Mouse (Mus musculus): ENCODE results near the gene Zfp429. TPM values are rescaled to one million over a fixed set of nuclear protein-coding genes. Genes with fewer than 3 reads are reported as not detected.
A peak's percentile ranks its signal among the peaks of the same experiment; 100 is the strongest.
"Not testable (repeated sequence)": the region's sequence is repeated elsewhere in the genome, so short reads cannot be mapped to it uniquely, and the experiment has no call there.

Gene Zfp429
- total and polyA plus RNA-seq, 3 experiments, result 8.0 to 17.4 (median 9.0) TPM

GRCm38 (mm10) chr13:67415759-67416158 lies 16.1 kb upstream of the Zfp429 start:
- in situ Hi-C loops (cut with MboI; ENCODE audit: low pct_ligation_motif_present, low pct_unique_long_range_greater_than_20kb, low sequenced_read_pairs) (no loop called here), dilution Hi-C loops (cut with MboI; ENCODE audit: extremely low pct_ligation_motif_present, extremely low pct_unique_long_range_greater_than_20kb, low sequenced_read_pairs) (no loop called here)
- no peak overlapping the region for H3K9ac ChIP-seq (ENCODE audit: insufficient read depth, low read depth)
- no peaks in the 10 kb centered on the region for H3K79me2 ChIP-seq (replicated peaks; ENCODE audit: control insufficient read depth, extremely low read depth, insufficient read depth, poor library complexity, severe bottlenecking)
- no peaks in the 10 kb centered on the region for H3K4me1 ChIP-seq (ENCODE audit: control insufficient read depth in 1 of 2, insufficient read depth in 2 of 2)
- no peak overlapping the region for H3K27ac ChIP-seq (ENCODE audit: insufficient read depth, low read depth)
- no peak overlapping the region for H3K4me2 ChIP-seq (ENCODE audit: insufficient read depth, low read depth, poor library complexity, severe bottlenecking)
- TF ChIP-seq TCF12 (IDR thresholded peaks at IDR 0.05; ENCODE audit: low read depth, low read length), result no peak
- no peak for TF ChIP-seq MAZ (IDR thresholded peaks at IDR 0.05; ENCODE audit: low read depth, low read length)
- no peak for TF ChIP-seq NRF1 (IDR thresholded peaks at IDR 0.05; ENCODE audit: low read depth, low read length)
- no peak for TF ChIP-seq ZKSCAN1 (IDR thresholded peaks at IDR 0.05; ENCODE audit: borderline replicate concordance, low read depth, low read length)
- TF ChIP-seq CHD1 (IDR thresholded peaks at IDR 0.05; ENCODE audit: low read depth, low read length), result no peak
- no peak for TF ChIP-seq MAFK (IDR thresholded peaks at IDR 0.05; ENCODE audit: insufficient replicate concordance, low read length)
- no peak for TF ChIP-seq ELF1 (IDR thresholded peaks at IDR 0.05; ENCODE audit: low read depth, low read length)
- TF ChIP-seq USF2 (conservative IDR thresholded peaks at IDR 0.05; ENCODE audit: low read depth, low read length), result no peak
- no peak for TF ChIP-seq JUND (conservative IDR thresholded peaks at IDR 0.05; ENCODE audit: low read depth, low read length)
- DNase-seq (ENCODE audit: extremely low read depth), result no peak
- H3K9me3 ChIP-seq (replicated peaks; ENCODE audit: low read length), result no peaks in the 10 kb centered on the region
- H3K36me3 ChIP-seq (replicated peaks in 1 of 2; ENCODE audit: control insufficient read depth in 1 of 2, insufficient read depth in 1 of 2, low read length in 1 of 2), result no peaks in the 10 kb centered on the region
- H3K4me3 ChIP-seq (replicated peaks in 1 of 3; ENCODE audit: low read depth in 2 of 3, low read length in 2 of 3, poor library complexity in 1 of 3), result no peak overlapping the region
- H3K27me3 ChIP-seq (replicated peaks), result no peaks in the 10 kb centered on the region

GRCm38 (mm10) chr13:67413634-67414033 lies 14.0 kb upstream of the Zfp429 start:
- H3K9me3 ChIP-seq (replicated peaks; ENCODE audit: low read length); H3K79me2 ChIP-seq (replicated peaks; ENCODE audit: control insufficient read depth, extremely low read depth, insufficient read depth, poor library complexity, severe bottlenecking); H3K4me2 ChIP-seq (ENCODE audit: insufficient read depth, low read depth, poor library complexity, severe bottlenecking); H3K27ac ChIP-seq (ENCODE audit: insufficient read depth, low read depth); dilution Hi-C loops (cut with MboI; ENCODE audit: extremely low pct_ligation_motif_present, extremely low pct_unique_long_range_greater_than_20kb, low sequenced_read_pairs); H3K4me3 ChIP-seq (replicated peaks in 1 of 3; ENCODE audit: low read depth in 2 of 3, low read length in 2 of 3, poor library complexity in 1 of 3); H3K4me1 ChIP-seq (ENCODE audit: control insufficient read depth in 1 of 2, insufficient read depth in 2 of 2); H3K9ac ChIP-seq (ENCODE audit: insufficient read depth, low read depth); H3K36me3 ChIP-seq (replicated peaks in 1 of 2; ENCODE audit: control insufficient read depth in 1 of 2, insufficient read depth in 1 of 2, low read length in 1 of 2); in situ Hi-C loops (cut with MboI; ENCODE audit: low pct_ligation_motif_present, low pct_unique_long_range_greater_than_20kb, low sequenced_read_pairs); H3K27me3 ChIP-seq (replicated peaks): not testable (repeated sequence)
- peak in 1 of 2 experiments; percentile 46; a peak in 2 of 4 replicates for TF ChIP-seq CTCF (conservative IDR thresholded peaks at IDR 0.05 in 1 of 2, IDR thresholded peaks at IDR 0.05 in 1 of 2; ENCODE audit: low read depth in 2 of 2, low read length in 2 of 2)
- peak; percentile 45 for TF ChIP-seq RAD21 (IDR thresholded peaks at IDR 0.05; ENCODE audit: low read depth, low read length)
- peak; percentile 37 for TF ChIP-seq SMC3 (IDR thresholded peaks at IDR 0.05; ENCODE audit: low read depth, low read length)
- DNase-seq (ENCODE audit: extremely low read depth), result peak; percentile 5

GRCm38 (mm10) chr13:67376255-67376654 lies 23.4 kb downstream of the Zfp429 start:
- H3K9me3 ChIP-seq (replicated peaks; ENCODE audit: low read length); H3K27me3 ChIP-seq (replicated peaks); DNase-seq (ENCODE audit: extremely low read depth); in situ Hi-C loops (cut with MboI; ENCODE audit: low pct_ligation_motif_present, low pct_unique_long_range_greater_than_20kb, low sequenced_read_pairs); dilution Hi-C loops (cut with MboI; ENCODE audit: extremely low pct_ligation_motif_present, extremely low pct_unique_long_range_greater_than_20kb, low sequenced_read_pairs); H3K4me3 ChIP-seq (replicated peaks in 1 of 3; ENCODE audit: low read depth in 2 of 3, low read length in 2 of 3, poor library complexity in 1 of 3); H3K27ac ChIP-seq (ENCODE audit: insufficient read depth, low read depth); H3K4me1 ChIP-seq (ENCODE audit: control insufficient read depth in 1 of 2, insufficient read depth in 2 of 2); H3K9ac ChIP-seq (ENCODE audit: insufficient read depth, low read depth); H3K79me2 ChIP-seq (replicated peaks; ENCODE audit: control insufficient read depth, extremely low read depth, insufficient read depth, poor library complexity, severe bottlenecking): not testable (repeated sequence)
- Histone ChIP-seq H3K4me2 (ENCODE audit: insufficient read depth, low read depth, poor library complexity, severe bottlenecking) (peak overlapping the region; percentile 9; the same call in 1 of the 2 replicates), H3K36me3 (replicated peaks in 1 of 2; ENCODE audit: control insufficient read depth in 1 of 2, insufficient read depth in 1 of 2, low read length in 1 of 2) (peaks cover 6 to 12% of the 10 kb centered on the region in 2 experiments)
- peak in 1 of 2 experiments; percentile 35; a peak in 2 of 4 replicates for TF ChIP-seq CTCF (conservative IDR thresholded peaks at IDR 0.05 in 1 of 2, IDR thresholded peaks at IDR 0.05 in 1 of 2; ENCODE audit: low read depth in 2 of 2, low read length in 2 of 2)
